Mouse (Mus musculus) forebrain, postnatal 0 days (tissue): ENCODE measurements around the gene Synm. TPM values are rescaled to one million over a fixed set of nuclear protein-coding genes. Genes with fewer than 3 reads are reported as not detected.

Source experiments
- ATAC-seq: fragments of 200-750 bp; cut with Nextera tagmentation; 2 replicates; pipeline ENCODE4 v1.8.0; 2017; ENCODE audit warnings: mild to moderate bottlenecking, moderate library complexity
- DNase-seq: peaks from one replicate; pipeline ENCODE4 v3.0.0-alpha.2; 2015
- H3K27ac ChIP-seq: fragments of 300-500 bp; sonication (generic); 2 replicates; pipeline ENCODE4 v1.5.1; 2014; ENCODE audit warnings: low read depth, mild to moderate bottlenecking, antibody characterized with exemption, low read length, moderate library complexity, mixed read lengths
- H3K27me3 ChIP-seq: fragments of 300-500 bp; sonication (generic); 2 replicates; pipeline ENCODE4 v1.6.1; 2014; ENCODE audit warnings: mild to moderate bottlenecking, low read length, mixed read lengths; ENCODE audit not compliant: insufficient read depth
- H3K36me3 ChIP-seq: fragments of 300-500 bp; sonication (generic); 2 replicates; pipeline ENCODE4 v1.6.1; 2014; ENCODE audit warnings: mild to moderate bottlenecking, moderate library complexity; ENCODE audit not compliant: insufficient read depth
- H3K4me1 ChIP-seq: fragments of 300-500 bp; sonication (generic); 2 replicates; pipeline ENCODE4 v1.6.1; 2014; ENCODE audit warnings: antibody characterized with exemption; ENCODE audit not compliant: insufficient read depth
- H3K4me2 ChIP-seq: fragments of 300-500 bp; sonication (generic); 2 replicates; pipeline ENCODE4 v1.6.1; 2014; ENCODE audit warnings: low read depth, mild to moderate bottlenecking, moderate library complexity
- H3K4me3 ChIP-seq: fragments of 300-500 bp; sonication (generic); 2 replicates; pipeline ENCODE4 v1.5.1; 2014; ENCODE audit warnings: low read depth, low read length, mixed read lengths
- H3K9ac ChIP-seq: fragments of 300-500 bp; sonication (generic); 2 replicates; pipeline ENCODE4 v1.6.1; 2014; ENCODE audit warnings: mild to moderate bottlenecking
- H3K9me3 ChIP-seq: fragments of 300-500 bp; sonication (generic); 2 replicates; pipeline ENCODE4 v1.6.1; 2016; ENCODE audit warnings: low read length
- CTCF ChIP-seq: sonication (generic); IDR thresholded peaks from 2 replicates; pipeline ENCODE4 v1.5.1; 2016; ENCODE audit warnings: antibody characterized with exemption, control low read depth, low read depth
- WGBS: fragments of 180-500 bp; shearing (Covaris S2); extraction: QIAGEN DNeasy Blood & Tissue Kit; methylation state at CpG from one replicate; pipeline ENCODE4 v1.1.7; 2014; 5-methylcytosine and 5-hydroxymethylcytosine counted together
- polyA plus RNA-seq: library from polyadenylated mRNA; unstranded; fragments of >200 nt; fragmentation: Nextera tagmentation; extraction: Ambion mirVana; gene quantifications from 2 replicates; pipeline ENCODE4 v1.2.1, GENCODE M21; 2015
- total RNA-seq: library from RNA; depleted of rRNA; stranded (reverse); fragments of >200 nt; gene quantifications from 2 replicates; pipeline ENCODE4 v1.2.3, GENCODE M21; 2014

The Synm gene
- total and polyA plus RNA-seq, 2 experiments from 2014 or later = 7.0 to 10.7 TPM

DNA sequence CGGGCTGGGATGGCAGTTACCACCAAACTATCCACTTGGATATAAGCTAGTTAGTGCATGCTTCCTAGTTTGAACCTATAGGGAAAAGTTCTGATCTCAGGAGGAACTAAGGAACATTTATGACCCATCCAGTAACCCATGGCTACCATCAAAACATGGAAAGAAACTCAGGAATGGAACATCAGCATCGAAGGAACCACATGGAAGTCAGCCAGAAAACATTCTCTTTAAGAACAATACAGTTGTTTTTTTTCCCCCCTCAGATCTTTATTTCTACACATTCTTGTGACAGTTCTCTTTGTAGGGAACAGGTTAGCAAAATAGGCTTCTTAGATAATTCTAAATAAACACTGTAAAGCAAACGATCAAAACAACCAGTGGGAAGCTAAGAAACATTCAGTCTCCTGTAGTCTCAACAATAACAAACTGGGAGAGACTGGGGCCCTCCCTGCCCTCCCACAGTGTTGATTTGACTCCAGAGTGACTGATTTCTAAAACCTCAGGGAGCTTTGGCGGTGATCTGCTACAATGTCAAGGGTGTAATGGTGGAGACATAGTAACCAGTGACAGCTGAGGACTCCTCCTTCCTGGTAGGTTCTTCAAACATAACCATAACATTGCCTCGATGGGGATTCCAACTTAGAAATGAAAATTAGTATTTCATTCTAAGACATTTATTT, 29.0 kb downstream of the Synm start:
- Histone ChIP-seq H3K27ac (no peak overlapping the region), H3K4me3 (no peak overlapping the region), H3K36me3 (no peaks in the 10 kb centered on the region; the same call in 1 of the 2 replicates), H3K9me3 (no peaks in the 10 kb centered on the region), H3K4me2 (no peak overlapping the region), H3K27me3 (no peaks in the 10 kb centered on the region), H3K9ac (no peak overlapping the region), H3K4me1 (peaks cover 2% of the 10 kb centered on the region; the same call in 1 of the 2 replicates)
- WGBS = 60% methylated on average over 5 of the region's 5 CpGs
- ATAC-seq = no peak
- no peak for TF ChIP-seq CTCF
- DNase-seq = no peak

DNA sequence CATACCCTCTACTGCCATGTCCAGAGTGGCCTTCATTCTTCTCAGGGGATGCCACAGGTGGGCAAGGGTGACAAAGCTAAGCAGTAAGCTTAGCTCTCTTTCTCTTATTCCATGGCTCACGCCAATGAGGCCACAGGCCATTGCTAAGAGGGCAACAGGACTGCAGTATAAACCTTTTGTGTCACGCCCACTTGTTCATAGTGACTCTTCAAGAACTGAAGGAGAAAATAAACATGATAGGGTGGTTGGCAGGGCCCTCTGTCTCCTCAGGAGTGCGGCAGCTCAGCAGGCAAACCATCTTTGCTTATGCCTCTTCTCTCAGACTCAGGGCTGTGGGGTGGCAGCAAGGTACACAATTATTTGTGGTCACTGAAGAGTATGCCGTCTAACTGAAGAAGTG, 30.7 kb downstream of the Synm start:
- 98% methylated on average over 4 of the region's 4 CpGs for WGBS
- Histone ChIP-seq H3K9ac (no peak overlapping the region), H3K27me3 (no peaks in the 10 kb centered on the region), H3K4me3 (no peak overlapping the region), H3K4me1 (peaks cover 2% of the 10 kb centered on the region; the same call in 1 of the 2 replicates), H3K27ac (no peak overlapping the region), H3K36me3 (no peaks in the 10 kb centered on the region), H3K9me3 (no peaks in the 10 kb centered on the region), H3K4me2 (no peak overlapping the region)
- DNase-seq = no peak
- no peak for TF ChIP-seq CTCF
- no peak for ATAC-seq

DNA sequence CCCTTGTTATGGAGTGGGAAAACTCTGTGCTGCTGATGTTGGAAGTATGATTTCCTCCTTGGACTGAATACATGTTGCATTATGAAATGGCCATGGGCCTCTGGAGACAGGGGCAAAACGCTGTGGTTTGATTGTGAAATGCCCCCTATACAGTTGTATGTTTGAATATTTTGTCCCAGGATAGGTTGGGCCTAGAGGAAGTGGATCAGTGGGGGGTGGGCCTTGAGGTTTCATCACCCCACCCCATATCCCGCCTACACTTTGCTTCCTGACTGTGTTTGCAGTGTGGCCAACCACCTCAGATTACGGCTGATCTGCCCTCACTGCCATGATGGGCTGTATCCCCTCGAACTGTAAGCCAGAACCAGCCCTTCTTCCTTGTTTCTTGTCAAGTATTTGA, 31.3 kb downstream of the Synm start:
- H3K27ac ChIP-seq = no peak overlapping the region
- DNase-seq (no peak), ATAC-seq (no peak)
- H3K4me2 ChIP-seq = no peak overlapping the region
- H3K9me3 ChIP-seq = no peaks in the 10 kb centered on the region
- no peak overlapping the region for H3K4me3 ChIP-seq
- H3K9ac ChIP-seq = no peak overlapping the region
- no peaks in the 10 kb centered on the region for H3K36me3 ChIP-seq
- no peaks in the 10 kb centered on the region for H3K27me3 ChIP-seq
- H3K4me1 ChIP-seq = peaks cover 2% of the 10 kb centered on the region; the same call in 1 of the 2 replicates
- 95% methylated on average over 4 of the region's 4 CpGs for WGBS
- TF ChIP-seq CTCF = no peak

DNA sequence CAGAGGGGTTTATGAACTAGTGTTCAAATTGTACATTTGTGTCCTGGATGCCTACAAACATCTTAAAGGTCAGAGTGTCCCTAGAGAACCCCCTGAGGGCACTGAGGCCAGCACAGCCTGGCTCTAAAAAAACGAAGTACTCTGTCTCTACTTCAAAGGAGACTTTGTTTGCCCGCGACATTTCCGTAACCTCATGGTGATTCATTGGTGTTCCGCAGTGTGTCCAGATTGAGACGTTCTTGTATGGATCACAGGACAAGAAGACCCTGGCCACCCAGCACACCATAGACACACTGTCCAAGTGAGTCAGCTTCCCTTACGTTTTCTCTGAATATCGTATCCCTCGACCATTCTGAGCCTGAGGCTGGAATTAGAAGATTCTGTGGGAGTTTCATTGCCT, 34.5 kb downstream of the Synm start:
- no peaks in the 10 kb centered on the region for H3K27me3 ChIP-seq
- ATAC-seq (no peak), DNase-seq (no peak)
- H3K9ac ChIP-seq = no peak overlapping the region
- H3K4me1 ChIP-seq = no peaks in the 10 kb centered on the region
- H3K4me2 ChIP-seq = no peak overlapping the region
- H3K36me3 ChIP-seq = no peaks in the 10 kb centered on the region
- H3K9me3 ChIP-seq = no peaks in the 10 kb centered on the region
- H3K4me3 ChIP-seq = no peak overlapping the region
- WGBS = 79% methylated on average over 9 of the region's 9 CpGs
- no peak for TF ChIP-seq CTCF
- no peak overlapping the region for H3K27ac ChIP-seq

DNA sequence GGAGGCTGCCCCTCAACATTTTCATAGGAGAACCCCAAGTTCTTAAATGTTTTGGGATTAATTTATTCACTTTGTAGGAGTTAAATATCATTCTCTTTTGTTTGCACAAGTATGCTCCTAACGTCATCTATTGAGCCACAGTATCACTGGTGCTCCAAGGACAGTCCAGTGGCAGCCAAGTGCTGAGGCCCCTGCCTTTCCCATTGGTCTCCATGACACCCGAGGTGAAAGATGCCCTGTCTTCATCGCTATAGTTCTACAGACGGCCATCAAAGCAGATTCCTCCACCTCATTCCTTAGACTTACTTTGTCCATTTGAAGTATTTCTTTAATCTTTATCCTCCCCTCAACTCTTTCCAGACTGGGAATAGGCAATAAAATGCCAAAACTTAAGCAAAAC, 35.0 kb downstream of the Synm start:
- no peaks in the 10 kb centered on the region for H3K36me3 ChIP-seq
- no peak overlapping the region for H3K4me2 ChIP-seq
- TF ChIP-seq CTCF = no peak
- no peak overlapping the region for H3K27ac ChIP-seq
- no peaks in the 10 kb centered on the region for H3K9me3 ChIP-seq
- H3K9ac ChIP-seq = no peak overlapping the region
- H3K27me3 ChIP-seq = no peaks in the 10 kb centered on the region
- no peaks in the 10 kb centered on the region for H3K4me1 ChIP-seq
- H3K4me3 ChIP-seq = no peak overlapping the region
- 85% methylated on average over 4 of the region's 4 CpGs for WGBS
- no peak for ATAC-seq
- DNase-seq = no peak

DNA sequence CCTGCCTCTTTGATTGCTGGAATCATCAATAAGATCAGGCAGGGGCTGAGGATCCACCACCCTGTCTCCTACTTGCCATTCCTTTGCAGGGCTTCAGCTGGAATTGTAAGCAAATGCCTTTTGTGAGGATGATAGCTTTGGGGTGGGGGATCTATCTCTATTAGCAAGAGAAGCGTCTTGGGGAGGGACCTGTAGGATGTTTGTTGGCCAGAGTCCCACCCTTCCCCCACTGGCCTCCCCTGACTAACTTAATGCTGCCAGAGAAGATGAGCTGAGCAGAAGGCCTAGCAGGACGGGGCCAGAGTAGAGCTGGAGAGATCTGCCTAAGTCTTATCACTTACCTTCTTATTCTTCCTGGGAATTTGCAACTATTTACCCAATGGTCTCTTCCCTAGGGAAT, 37.4 kb downstream of the Synm start:
- H3K9ac ChIP-seq = no peak overlapping the region
- H3K9me3 ChIP-seq = no peaks in the 10 kb centered on the region
- H3K4me3 ChIP-seq = no peak overlapping the region
- DNase-seq = no peak
- no peaks in the 10 kb centered on the region for H3K36me3 ChIP-seq
- TF ChIP-seq CTCF = no peak
- H3K27ac ChIP-seq = no peak overlapping the region
- H3K4me2 ChIP-seq = no peak overlapping the region
- no peaks in the 10 kb centered on the region for H3K4me1 ChIP-seq
- no peak for ATAC-seq
- no peaks in the 10 kb centered on the region for H3K27me3 ChIP-seq
- WGBS = 50% methylated on average over 2 of the region's 2 CpGs

DNA sequence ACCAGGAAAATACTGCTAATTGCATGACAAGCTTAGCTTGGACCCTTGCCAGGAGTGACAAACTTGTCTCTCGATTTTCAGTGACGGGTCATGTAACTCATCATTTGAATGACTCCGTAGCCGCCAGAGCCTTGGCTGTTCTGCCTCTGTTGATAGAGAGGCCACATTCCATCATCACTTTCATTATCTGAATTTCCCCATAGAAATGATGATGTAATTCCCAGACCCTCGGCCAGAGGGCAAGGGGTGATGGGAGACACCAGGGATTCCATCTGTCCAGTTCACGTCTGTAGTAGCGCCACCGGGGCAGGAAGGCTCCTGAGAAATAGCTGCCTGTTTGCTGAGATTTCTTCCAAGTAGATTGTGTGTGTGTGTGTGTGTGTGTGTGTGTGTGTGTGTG, 40.7 kb downstream of the Synm start:
- WGBS = 53% methylated on average over 8 of the region's 8 CpGs
- no peak overlapping the region for H3K4me2 ChIP-seq
- H3K9me3 ChIP-seq = no peaks in the 10 kb centered on the region
- H3K36me3 ChIP-seq = no peaks in the 10 kb centered on the region
- no peaks in the 10 kb centered on the region for H3K27me3 ChIP-seq
- no peaks in the 10 kb centered on the region for H3K4me1 ChIP-seq
- no peak overlapping the region for H3K9ac ChIP-seq
- H3K27ac ChIP-seq = no peak overlapping the region
- ATAC-seq (no peak), DNase-seq (no peak)
- TF ChIP-seq CTCF = no peak
- no peak overlapping the region for H3K4me3 ChIP-seq
